ENCODE assay signal across 10 mouse cellular contexts in genomic region chr15:86344906-86345331, GRCm38 (mm10).
A peak's percentile ranks its signal among the peaks of the same experiment; 100 is the strongest.
DNase-seq lines count a peak whose midpoint lies in the region; ATAC-seq and TF ChIP-seq lines count a peak whose summit lies in the region.
"Had no signal": no experiment of that assay in that cellular context is flagged by ENCODE, and none has a peak within 500 bp of the region (broad histone marks: within the 10 kb centered on the region; RNA-seq: fewer than 3 reads in every experiment).

No protein-coding gene starts in this region.

- WGBS in forebrain, embryonic 15.5 days = 14% methylated on average over 8 of the region's 8 CpGs
- 49% methylated on average over 8 of the region's 8 CpGs for WGBS in midbrain, embryonic 14.5 days

- no peak for TF ChIP-seq RAD21 in CH12.LX (IDR thresholded peaks at IDR 0.05; ENCODE audit: low read depth, low read length)

- no peaks in the 10 kb centered on the region for H3K9me3 ChIP-seq in CH12.LX (replicated peaks; ENCODE audit: low read length)
- no peaks in the 10 kb centered on the region for H3K9me3 ChIP-seq in forebrain, embryonic 15.5 days
- no peaks in the 10 kb centered on the region for H3K9me3 ChIP-seq in midbrain, embryonic 14.5 days (ENCODE audit: control insufficient read depth, low read length)
- H3K9me3 ChIP-seq: embryonic facial prominence, embryonic 12.5 days had no signal

- H3K4me3 ChIP-seq in CH12.LX (replicated peaks in 1 of 3; ENCODE audit: low read depth in 2 of 3, low read length in 2 of 3, poor library complexity in 1 of 3) = no peak overlapping the region
- no peak overlapping the region for H3K4me3 ChIP-seq in forebrain, embryonic 15.5 days
- no peak overlapping the region for H3K4me3 ChIP-seq in midbrain, embryonic 14.5 days (replicated peaks; ENCODE audit: low read depth, low read length)
- H3K4me3 ChIP-seq: embryonic facial prominence, embryonic 12.5 days had no signal

- TF ChIP-seq CTCF in CH12.LX (conservative IDR thresholded peaks at IDR 0.05 in 1 of 2, IDR thresholded peaks at IDR 0.05 in 1 of 2; ENCODE audit: low read depth in 2 of 2, low read length in 2 of 2) = no peak

- intact Hi-C loops in gastrocnemius, postnatal 14 days (cut with DNase I; ENCODE audit: low total_unique reads) = no loop called here

- H3K36me3 ChIP-seq in CH12.LX (replicated peaks in 1 of 2; ENCODE audit: control insufficient read depth in 1 of 2, insufficient read depth in 1 of 2, low read length in 1 of 2) = peaks cover 0 to 19% of the 10 kb centered on the region in 2 experiments
- no peaks in the 10 kb centered on the region for H3K36me3 ChIP-seq in forebrain, embryonic 15.5 days
- H3K36me3 ChIP-seq in midbrain, embryonic 14.5 days (ENCODE audit: control insufficient read depth, insufficient read depth, low read length) = no peaks in the 10 kb centered on the region
- H3K36me3 ChIP-seq: embryonic facial prominence, embryonic 12.5 days had no signal

- H3K27me3 ChIP-seq in CH12.LX (replicated peaks) = no peaks in the 10 kb centered on the region
- no peaks in the 10 kb centered on the region for H3K27me3 ChIP-seq in forebrain, embryonic 15.5 days
- no peaks in the 10 kb centered on the region for H3K27me3 ChIP-seq in midbrain, embryonic 14.5 days (ENCODE audit: control insufficient read depth, insufficient read depth, low read length)
- H3K27me3 ChIP-seq: embryonic facial prominence, embryonic 12.5 days had no signal

- 0 out of 2 replicates have a peak overlapping the region, but pooled peaks have one; percentile 1 for H3K27ac ChIP-seq in CH12.LX (ENCODE audit: insufficient read depth, low read depth)
- peak overlapping the region; percentile 42 for H3K27ac ChIP-seq in forebrain, embryonic 15.5 days (replicated peaks)
- 0 out of 2 replicates have a peak overlapping the region, but pooled peaks have one; percentile 26 for H3K27ac ChIP-seq in midbrain, embryonic 14.5 days (replicated peaks; ENCODE audit: low read depth, low read length)
- H3K27ac ChIP-seq: embryonic facial prominence, embryonic 12.5 days had no signal

- 0 out of 2 replicates have a peak overlapping the region, but pooled peaks have one; percentile 15 for H3K9ac ChIP-seq in CH12.LX (ENCODE audit: insufficient read depth, low read depth)
- H3K9ac ChIP-seq in forebrain, embryonic 15.5 days (replicated peaks) = no peak overlapping the region
- H3K9ac ChIP-seq in midbrain, embryonic 14.5 days (replicated peaks; ENCODE audit: low read length) = no peak overlapping the region
- H3K9ac ChIP-seq: embryonic facial prominence, embryonic 12.5 days had no signal

- dilution Hi-C loops in CH12.LX (cut with MboI; ENCODE audit: extremely low pct_ligation_motif_present, extremely low pct_unique_long_range_greater_than_20kb, low sequenced_read_pairs) = no loop called here

- DNase-seq in layer of hippocampus, adult 11-12 months (ENCODE audit: low spot score) = peak; percentile 48
- DNase-seq in layer of hippocampus, adult 9-10 months (ENCODE audit: low spot score) = no peak
- DNase-seq in CH12.LX (ENCODE audit: extremely low read depth) = peak; percentile 45
- DNase-seq in midbrain, embryonic 14.5 days = no peak
- no peak for DNase-seq in gastrocnemius, postnatal 14 days
- DNase-seq in kidney, postnatal 4 days = no peak
- no peak for DNase-seq in cerebellum, adult 9-10 months
- DNase-seq: kidney, postnatal 14 days had no signal

- in situ Hi-C loops in CH12.LX (cut with MboI; ENCODE audit: low pct_ligation_motif_present, low pct_unique_long_range_greater_than_20kb, low sequenced_read_pairs) = no loop called here

- TF ChIP-seq EP300 in CH12.LX (IDR thresholded peaks at IDR 0.05; ENCODE audit: low read length) = peak; percentile 28; the same call in 1 of the 2 replicates

- H3K4me2 ChIP-seq in CH12.LX (ENCODE audit: insufficient read depth, low read depth, poor library complexity, severe bottlenecking) = peak overlapping the region; percentile 33; the same call in 1 of the 2 replicates
- H3K4me2 ChIP-seq in forebrain, embryonic 15.5 days (replicated peaks) = no peak overlapping the region
- H3K4me2 ChIP-seq in midbrain, embryonic 14.5 days (ENCODE audit: low read length) = no peak overlapping the region
- H3K4me2 ChIP-seq: embryonic facial prominence, embryonic 12.5 days had no signal

- H3K4me1 ChIP-seq in CH12.LX (ENCODE audit: control insufficient read depth in 1 of 2, insufficient read depth in 2 of 2) = peaks cover 8 to 47% of the 10 kb centered on the region in 2 experiments
- peaks cover 47% of the 10 kb centered on the region for H3K4me1 ChIP-seq in forebrain, embryonic 15.5 days
- H3K4me1 ChIP-seq in midbrain, embryonic 14.5 days (ENCODE audit: control insufficient read depth, insufficient read depth, low read length) = peaks cover 36% of the 10 kb centered on the region

- H3K79me2 ChIP-seq in CH12.LX (replicated peaks; ENCODE audit: control insufficient read depth, extremely low read depth, insufficient read depth, poor library complexity, severe bottlenecking) = no peaks in the 10 kb centered on the region

- ATAC-seq in forebrain, embryonic 15.5 days (replicated peaks) = peak; percentile 70
- no peak for ATAC-seq in midbrain, embryonic 14.5 days (ENCODE audit: low FRiP score, low TSS enrichment)

- no peak for TF ChIP-seq POLR2A in CH12.LX (IDR thresholded peaks at IDR 0.05; ENCODE audit: low read depth, low read length)

TF ChIP-seq in CH12.LX, 34 proteins besides CTCF, POLR2A, EP300 and RAD21:
- TF ChIP-seq BHLHE40 (IDR thresholded peaks at IDR 0.05; ENCODE audit: low read depth, low read length) (0 out of 2 replicates have a peak, but pooled peaks have one; percentile 49), ELF1 (IDR thresholded peaks at IDR 0.05; ENCODE audit: low read depth, low read length) (peak; percentile 69), USF2 (conservative IDR thresholded peaks at IDR 0.05; ENCODE audit: low read depth, low read length) (no peak), E2F4 (IDR thresholded peaks at IDR 0.05; ENCODE audit: insufficient replicate concordance, low read depth, low read length) (no peak), MAFK (IDR thresholded peaks at IDR 0.05; ENCODE audit: insufficient replicate concordance, low read length) (no peak), IRF4 (IDR thresholded peaks at IDR 0.05; ENCODE audit: low read depth, low read length) (0 out of 2 replicates have a peak, but pooled peaks have one; percentile 21)

Comparison
In these comparisons a context has a peak if more than half of its experiments do, and no peak if none do; other contexts are left out.
1. DNase-seq: peak in layer of hippocampus, adult 11-12 months (single experiment) and CH12.LX (single experiment); none in layer of hippocampus, adult 9-10 months (single experiment), midbrain, embryonic 14.5 days (single experiment), gastrocnemius, postnatal 14 days (single experiment), kidney, postnatal 4 days (0 of 2) and cerebellum, adult 9-10 months (single experiment).
2. Peak in every context shown above with its lines, with median percentiles within 50 percentile points of each other: H3K27ac ChIP-seq.